Mouse (Mus musculus) neural tube, embryonic 13.5 days (tissue): ENCODE measurements around the gene E2f1. TPM values are rescaled to one million over a fixed set of nuclear protein-coding genes. Genes with fewer than 3 reads are reported as not detected.

Experiments
- ATAC-seq: fragments of 200-750 bp; cut with Nextera tagmentation; 2 replicates; pipeline ENCODE4 v1.8.0; 2017; ENCODE audit warnings: low read depth, mild to moderate bottlenecking, moderate TSS enrichment, moderate library complexity
- H3K27ac ChIP-seq: fragments of 300-500 bp; sonication (generic); replicated peaks from 2 replicates; pipeline ENCODE4 v1.5.1; 2015; ENCODE audit warnings: moderate library complexity, mild to moderate bottlenecking, inconsistent platforms
- H3K27me3 ChIP-seq: fragments of 300-500 bp; sonication (generic); 2 replicates; pipeline ENCODE4 v1.6.1; 2015; ENCODE audit warnings: mild to moderate bottlenecking, inconsistent platforms
- H3K36me3 ChIP-seq: fragments of 300-500 bp; sonication (generic); 2 replicates; pipeline ENCODE4 v1.6.1; 2015; ENCODE audit warnings: mild to moderate bottlenecking, inconsistent platforms
- H3K4me1 ChIP-seq: fragments of 300-500 bp; sonication (generic); replicated peaks from 2 replicates; pipeline ENCODE4 v1.6.1; 2015; ENCODE audit warnings: inconsistent platforms
- H3K4me2 ChIP-seq: fragments of 300-500 bp; sonication (generic); 2 replicates; pipeline ENCODE4 v1.6.1; 2015; ENCODE audit warnings: inconsistent platforms, mild to moderate bottlenecking, moderate library complexity
- H3K4me3 ChIP-seq: fragments of 300-500 bp; sonication (generic); 2 replicates; pipeline ENCODE4 v1.5.1; 2015; ENCODE audit warnings: mild to moderate bottlenecking, inconsistent platforms
- H3K9ac ChIP-seq: fragments of 300-500 bp; sonication (generic); 2 replicates; pipeline ENCODE4 v1.6.1; 2015; ENCODE audit warnings: moderate library complexity, mild to moderate bottlenecking, inconsistent platforms
- H3K9me3 ChIP-seq: fragments of 300-500 bp; sonication (generic); 2 replicates; pipeline ENCODE4 v1.6.1; 2016; ENCODE audit warnings: inconsistent platforms
- WGBS: fragments of 180-500 bp; shearing (Covaris S2); methylation state at CpG from one replicate; pipeline ENCODE4 v1.1.7; 2015; 5-methylcytosine and 5-hydroxymethylcytosine counted together
- polyA plus RNA-seq: library from polyadenylated mRNA; unstranded; fragments of >200 nt; fragmentation: Nextera tagmentation; extraction: Ambion mirVana; gene quantifications from 2 replicates; pipeline ENCODE4 v1.2.1, GENCODE M21; 2015

The E2f1 gene
- polyA plus RNA-seq = 6.0 and 6.3 TPM in 2 replicates

DNA sequence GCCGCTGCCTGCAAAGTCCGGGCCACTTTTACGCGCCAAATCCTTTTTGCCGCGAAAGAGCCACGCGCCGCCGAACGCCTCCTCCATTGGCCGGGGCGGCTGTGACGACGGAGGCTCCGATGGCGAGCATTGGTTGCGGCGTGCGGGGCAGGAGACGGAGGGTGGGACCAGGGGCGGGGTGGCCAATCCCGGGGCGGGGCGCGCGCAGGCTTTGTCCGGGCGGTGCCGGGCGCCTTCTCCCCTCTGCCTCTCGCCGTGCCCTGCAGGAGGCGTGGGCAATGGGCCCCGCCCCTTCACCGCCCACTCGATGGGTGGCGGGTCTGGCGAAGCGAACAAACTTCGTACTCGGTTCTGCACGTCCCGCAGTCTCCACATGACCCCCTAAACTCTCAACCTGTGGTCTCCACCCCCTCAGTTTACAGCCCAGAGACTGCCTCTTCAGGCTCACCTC is at the start of gene E2f1:
Gene E2f1, minus strand, starts transcription at position 57 of the 451 bp plus-strand sequence.
- peak; percentile 98 for ATAC-seq
- H3K27me3 ChIP-seq = no peaks in the 10 kb centered on the region

DNA sequence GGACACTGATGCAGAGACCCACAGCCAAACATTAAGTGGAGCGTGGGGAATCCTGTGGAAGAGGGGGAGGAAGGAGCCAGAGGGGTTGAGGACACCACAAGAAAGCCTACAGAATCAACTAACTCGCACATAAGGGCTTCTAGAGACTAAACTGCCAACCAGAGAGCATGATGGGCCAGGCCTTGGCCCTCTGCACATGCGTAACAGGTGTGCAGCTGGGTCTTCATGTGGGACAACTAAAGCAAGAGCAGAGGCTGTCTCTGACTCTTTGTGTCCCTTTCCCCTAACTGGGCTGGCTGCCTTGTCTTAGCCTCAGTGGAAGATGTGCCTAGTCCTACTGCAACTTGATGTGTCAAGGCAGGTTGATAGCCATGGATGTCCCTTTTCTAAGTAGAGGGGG is 47.4 kb upstream of the E2f1 start:
- Histone ChIP-seq H3K27ac (no peak overlapping the region), H3K4me2 (no peak overlapping the region), H3K27me3 (no peaks in the 10 kb centered on the region), H3K9ac (no peak overlapping the region), H3K4me3 (no peak overlapping the region), H3K9me3 (no peaks in the 10 kb centered on the region), H3K4me1 (peaks cover 22% of the 10 kb centered on the region), H3K36me3 (peaks cover 8% of the 10 kb centered on the region)
- ATAC-seq = no peak
- 97% methylated on average over 3 of the region's 3 CpGs for WGBS

More for the DNA sequence above, at the start of gene E2f1:
- Histone ChIP-seq H3K4me2 (peak within 1 kb of the TSS; percentile 87), H3K9me3 (no peaks in the 10 kb centered on the region), H3K9ac (peak within 1 kb of the TSS; percentile 71), H3K36me3 (no peaks in the 10 kb centered on the region), H3K4me1 (peaks cover 56% of the 10 kb centered on the region), H3K4me3 (peak within 1 kb of the TSS; percentile 79), H3K27ac (peak within 1 kb of the TSS; percentile 77)
- under 1% methylated on average over 28 of the region's 44 CpGs for WGBS

GRCm38 (mm10) chr2:154615674-154616073 is 46.0 kb upstream of the E2f1 start:
- Histone ChIP-seq H3K4me2 (no peak overlapping the region), H3K9me3 (no peaks in the 10 kb centered on the region), H3K36me3 (peaks cover 3% of the 10 kb centered on the region; the same call in 1 of the 2 replicates), H3K27me3 (no peaks in the 10 kb centered on the region), H3K27ac (no peak overlapping the region), H3K4me1 (peaks cover 22% of the 10 kb centered on the region), H3K4me3 (no peak overlapping the region), H3K9ac (no peak overlapping the region)
- no peak for ATAC-seq
- 98% methylated on average over 5 of the region's 5 CpGs for WGBS

DNA sequence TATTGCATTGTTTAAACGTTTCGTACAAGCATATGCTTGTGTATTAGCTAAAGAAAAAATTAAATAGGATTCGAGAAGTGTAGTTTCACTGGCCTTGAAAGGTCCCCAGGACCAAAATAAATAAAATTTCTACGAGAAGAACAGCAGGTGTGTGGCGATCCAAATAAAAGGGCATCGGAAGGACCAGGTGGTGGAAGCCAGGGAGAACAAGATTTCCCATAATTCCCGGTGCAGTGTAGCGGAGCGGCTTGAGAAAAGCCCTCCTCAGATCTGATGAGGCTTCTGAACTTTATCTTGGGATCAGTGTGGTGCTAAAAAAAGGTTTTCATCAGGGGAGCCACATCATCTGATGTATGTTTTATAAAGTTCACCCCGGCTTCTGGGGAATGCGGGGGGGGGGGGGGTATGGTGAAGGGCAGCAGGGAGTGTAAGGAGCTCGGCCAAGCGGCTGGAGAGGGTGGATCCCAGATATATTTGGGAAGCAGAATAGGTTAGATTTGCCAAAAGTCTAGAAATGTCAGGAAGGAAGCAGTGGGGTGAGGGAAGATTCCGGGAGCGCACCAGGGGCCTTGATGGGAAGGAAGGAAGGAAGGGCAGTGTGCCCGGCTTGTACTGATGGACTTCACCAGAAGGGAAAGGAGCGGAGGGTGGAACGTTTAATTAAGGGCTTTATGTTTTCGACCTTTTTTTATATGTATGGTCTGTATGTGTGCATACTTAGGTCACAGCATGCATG is 45.3 kb upstream of the E2f1 start:
- no peak overlapping the region for H3K27ac ChIP-seq
- no peaks in the 10 kb centered on the region for H3K9me3 ChIP-seq
- H3K27me3 ChIP-seq = no peaks in the 10 kb centered on the region
- WGBS = 65% methylated on average over 19 of the region's 19 CpGs
- peak overlapping the region; percentile 66 for H3K4me2 ChIP-seq
- peaks cover 3% of the 10 kb centered on the region; the same call in 1 of the 2 replicates for H3K36me3 ChIP-seq
- no peak overlapping the region for H3K4me3 ChIP-seq
- 0 out of 2 replicates have a peak overlapping the region, but pooled peaks have one; percentile 22 for H3K9ac ChIP-seq
- ATAC-seq = no peak
- H3K4me1 ChIP-seq = peaks cover 22% of the 10 kb centered on the region

DNA sequence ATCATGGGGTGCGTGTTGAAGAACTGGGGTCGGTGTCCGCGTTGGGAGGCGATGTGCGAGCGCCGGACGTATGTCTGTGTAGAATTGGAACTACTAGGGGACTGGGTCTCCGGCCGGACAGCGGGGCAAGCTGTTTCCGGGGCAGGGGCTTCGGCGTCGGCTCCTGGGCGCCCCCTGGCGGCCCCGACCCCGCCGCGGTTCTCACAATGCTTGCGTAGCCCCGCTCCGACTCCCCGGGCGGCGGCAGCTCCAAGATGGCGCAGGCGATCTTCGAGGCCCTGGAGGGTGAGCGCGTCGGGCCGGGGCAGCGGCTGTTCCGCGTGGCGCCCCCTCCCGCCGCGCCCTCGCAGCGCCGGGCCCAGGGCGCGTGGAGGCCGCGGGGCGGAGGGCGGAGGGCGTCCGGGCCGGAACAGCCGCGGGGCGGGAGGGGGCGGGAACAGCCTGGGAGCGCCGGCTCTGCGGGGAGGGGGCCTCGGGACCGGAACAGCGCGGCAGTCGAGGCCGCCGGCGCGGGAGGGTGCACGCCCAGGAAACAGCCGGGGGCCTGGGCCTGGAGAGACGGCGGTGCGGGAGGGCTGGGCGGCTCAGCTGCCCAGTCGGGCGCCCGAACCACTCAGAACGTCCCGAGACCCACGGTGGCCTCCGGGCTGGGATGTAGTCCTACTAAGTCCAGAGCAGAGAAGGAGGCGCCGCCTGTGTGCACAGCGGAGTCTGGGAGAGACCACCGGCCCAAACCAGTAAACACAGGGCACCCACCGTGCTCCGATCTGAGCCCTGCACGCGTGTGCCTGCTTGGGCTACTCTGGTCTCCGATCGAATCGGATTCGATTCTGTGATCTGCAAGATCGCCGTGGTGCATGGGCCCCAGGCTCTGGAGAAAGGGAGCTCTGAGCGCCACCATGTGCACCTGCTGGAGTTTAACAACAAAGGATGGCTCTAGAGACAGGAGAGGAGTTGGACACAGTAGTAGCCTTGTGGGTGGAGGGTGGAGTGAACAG is 43.7 kb upstream of the E2f1 start, which contains the start of the genes Zfp341 and 4930519P11Rik:
Gene Zfp341, plus strand, starts transcription at position 180 of the 998 bp plus-strand sequence.
Gene 4930519P11Rik, minus strand, starts transcription at position 320 of the 998 bp plus-strand sequence.
- under 1% methylated on average over 95 of the region's 98 CpGs for WGBS
- Histone ChIP-seq H3K4me2 (peak within 1 kb of the TSS; percentile 66), H3K4me1 (peaks cover 22% of the 10 kb centered on the region), H3K27ac (peak within 1 kb of the TSS; percentile 96), H3K9ac (peak within 1 kb of the TSS; percentile 79), H3K27me3 (peaks cover 3% of the 10 kb centered on the region), H3K9me3 (no peaks in the 10 kb centered on the region), H3K36me3 (0 out of 2 replicates have a peak, but pooled peaks cover under 1% of the 10 kb centered on the region), H3K4me3 (peak within 1 kb of the TSS; percentile 51)
- peak; percentile 96 for ATAC-seq

DNA sequence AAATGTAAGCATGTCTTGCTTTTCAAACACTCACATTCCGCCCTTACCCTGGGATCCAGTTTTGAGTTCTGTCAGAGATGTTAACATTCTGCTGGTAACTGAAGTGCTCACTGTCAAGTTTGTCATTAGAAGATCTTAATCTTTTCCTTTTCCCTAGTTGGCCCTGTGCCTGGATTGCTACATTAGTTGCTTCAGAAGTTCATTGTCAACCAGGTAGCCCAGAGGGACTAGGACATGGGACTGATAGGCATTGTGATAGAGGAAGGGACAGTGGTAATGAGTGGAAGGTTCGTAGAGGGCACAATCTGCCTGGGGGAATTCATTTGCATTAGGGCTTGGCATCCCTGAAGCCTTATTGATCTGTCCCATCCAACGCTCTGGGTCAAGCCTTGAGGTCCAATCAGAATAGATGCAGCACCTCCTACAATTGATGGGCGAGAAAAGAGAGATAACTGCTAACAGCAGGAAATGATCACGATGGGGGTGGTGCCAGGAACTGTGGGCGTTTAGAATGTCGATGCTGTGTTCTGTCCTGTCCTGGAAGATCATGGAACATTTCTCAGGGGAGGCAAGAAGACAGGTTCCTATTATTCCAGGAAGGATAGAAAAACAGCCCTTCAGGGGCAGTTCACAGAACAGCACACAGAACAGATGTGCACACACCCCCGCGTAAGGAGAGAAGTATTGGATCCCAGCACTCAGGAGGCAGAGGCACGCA is 39.5 kb upstream of the E2f1 start:
- Histone ChIP-seq H3K27ac (no peak overlapping the region), H3K27me3 (peaks cover 10% of the 10 kb centered on the region), H3K9ac (no peak overlapping the region), H3K4me2 (no peak overlapping the region), H3K4me3 (no peak overlapping the region), H3K4me1 (peaks cover 15% of the 10 kb centered on the region), H3K9me3 (no peaks in the 10 kb centered on the region), H3K36me3 (no peaks in the 10 kb centered on the region)
- ATAC-seq = no peak
- 70% methylated on average over 10 of the region's 10 CpGs for WGBS

GRCm38 (mm10) chr2:154606965-154607364 is 37.3 kb upstream of the E2f1 start:
- no peak for ATAC-seq
- no peaks in the 10 kb centered on the region for H3K36me3 ChIP-seq
- no peak overlapping the region for H3K4me2 ChIP-seq
- H3K27me3 ChIP-seq = peaks cover 10% of the 10 kb centered on the region
- H3K9ac ChIP-seq = no peak overlapping the region
- H3K9me3 ChIP-seq = no peaks in the 10 kb centered on the region
- no peak overlapping the region for H3K27ac ChIP-seq
- peaks cover 17% of the 10 kb centered on the region for H3K4me1 ChIP-seq
- 69% methylated on average over 1 of the region's 1 CpGs for WGBS
- no peak overlapping the region for H3K4me3 ChIP-seq

DNA sequence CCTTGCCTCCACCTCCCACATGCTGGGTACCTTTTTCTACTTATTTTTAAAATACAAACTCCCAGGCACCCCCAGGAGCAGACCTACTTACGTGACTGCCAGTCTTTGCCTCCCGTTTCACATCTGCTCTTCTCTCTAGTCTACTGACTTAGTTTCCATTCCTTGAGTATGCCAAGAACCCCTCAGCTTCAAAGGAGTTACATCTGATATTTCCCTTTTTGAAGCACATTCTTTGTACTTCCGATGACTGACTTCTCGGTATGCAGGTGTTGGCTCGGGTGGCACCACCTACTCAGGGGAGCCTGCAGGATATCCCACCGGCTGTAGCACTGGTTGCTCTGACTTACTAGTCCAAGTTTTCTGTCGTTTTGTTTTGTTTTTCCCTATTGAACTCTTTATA is 34.5 kb upstream of the E2f1 start:
- Histone ChIP-seq H3K36me3 (no peaks in the 10 kb centered on the region), H3K4me2 (peak overlapping the region; percentile 74), H3K27ac (no peak overlapping the region), H3K9ac (0 out of 2 replicates have a peak overlapping the region, but pooled peaks have one; percentile 47), H3K27me3 (peaks cover 10% of the 10 kb centered on the region), H3K9me3 (no peaks in the 10 kb centered on the region), H3K4me3 (peak overlapping the region; percentile 57), H3K4me1 (peaks cover 17% of the 10 kb centered on the region)
- ATAC-seq = no peak
- WGBS = 37% methylated on average over 7 of the region's 7 CpGs

DNA sequence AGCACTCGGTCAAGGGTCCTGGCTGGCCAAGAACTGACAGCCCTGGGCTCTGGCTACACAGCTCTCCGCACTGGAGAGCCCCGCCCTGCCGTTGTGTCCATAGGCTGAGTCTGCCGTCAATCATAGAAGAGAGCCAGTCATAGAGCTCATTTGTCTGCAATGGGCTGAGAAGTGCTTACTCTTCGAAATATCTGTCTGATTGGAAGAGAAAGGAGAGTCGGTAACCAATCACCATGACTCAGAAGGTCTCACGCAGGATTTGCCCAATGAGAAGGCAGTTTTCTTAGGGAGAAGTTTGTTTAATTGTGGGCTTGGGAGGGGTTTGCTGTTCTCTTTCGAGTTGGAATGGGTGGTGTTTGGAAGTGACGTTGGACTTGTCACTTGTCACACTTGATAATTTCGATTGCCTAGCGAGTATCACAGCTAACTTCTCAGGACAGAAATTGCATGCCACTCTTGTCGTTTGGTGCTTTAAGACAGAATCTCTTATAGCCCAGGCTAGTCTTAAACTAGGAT is 34.0 kb upstream of the E2f1 start, which contains the start of gene Pxmp4:
Gene Pxmp4, minus strand, starts transcription at position 71 of the 516 bp plus-strand sequence.
- H3K27me3 ChIP-seq = peaks cover 10% of the 10 kb centered on the region
- H3K36me3 ChIP-seq = no peaks in the 10 kb centered on the region
- under 1% methylated on average over 13 of the region's 13 CpGs for WGBS
- H3K9ac ChIP-seq = peak within 1 kb of the TSS; percentile 80
- H3K4me1 ChIP-seq = peaks cover 17% of the 10 kb centered on the region
- H3K9me3 ChIP-seq = no peaks in the 10 kb centered on the region
- peak within 1 kb of the TSS; percentile 74 for H3K4me2 ChIP-seq
- ATAC-seq = peak; percentile 100
- peak within 1 kb of the TSS; percentile 53; the same call in 1 of the 2 replicates for H3K27ac ChIP-seq
- peak within 1 kb of the TSS; percentile 57 for H3K4me3 ChIP-seq

GRCm38 (mm10) chr2:154603007-154603637 is 33.4 kb upstream of the E2f1 start:
- H3K4me3 ChIP-seq = peak overlapping the region; percentile 57
- peak overlapping the region; percentile 53; the same call in 1 of the 2 replicates for H3K27ac ChIP-seq
- H3K4me1 ChIP-seq = peaks cover 17% of the 10 kb centered on the region
- H3K36me3 ChIP-seq = no peaks in the 10 kb centered on the region
- peak overlapping the region; percentile 74 for H3K4me2 ChIP-seq
- 18% methylated on average over 22 of the region's 22 CpGs for WGBS
- ATAC-seq = no peak; the same call in 1 of the 2 replicates
- H3K9me3 ChIP-seq = no peaks in the 10 kb centered on the region
- H3K9ac ChIP-seq = peak overlapping the region; percentile 80
- peaks cover 6% of the 10 kb centered on the region; the same call in 1 of the 2 replicates for H3K27me3 ChIP-seq
